Mouse (Mus musculus) CH12.LX (cell line): Measurements from ENCODE around the gene Gpm6b.

Experiments
- CTCF ChIP-seq, 2 experiments: IDR thresholded peaks in 1 of 2; conservative IDR thresholded peaks in 1 of 2; 2 replicates each; pipeline ENCODE4 v1.5.1; 2011 to 2012; ENCODE audit warnings: low read depth in 2 of 2, low read length in 2 of 2, improper control_type of control experiment in 1 of 2, inconsistent platforms in 1 of 2, mild to moderate bottlenecking in 1 of 2, moderate library complexity in 1 of 2
- EP300 ChIP-seq: IDR thresholded peaks from 2 replicates; pipeline ENCODE4 v1.6.1; 2011; ENCODE audit warnings: low read length, improper control_type of control experiment
- POLR2AphosphoS2 ChIP-seq: IDR thresholded peaks from 2 replicates; pipeline ENCODE4 v1.6.1; 2011; ENCODE audit warnings: low read depth, low read length, improper control_type of control experiment
- ZC3H11A ChIP-seq: IDR thresholded peaks from 2 replicates; pipeline ENCODE4 v1.6.1; 2012; ENCODE audit warnings: low read depth, mild to moderate bottlenecking, inconsistent platforms, low read length, improper control_type of control experiment

GRCm38 (mm10) chrX:166351790-166352189, 113.1 kb downstream of the Gpm6b start:
- TF ChIP-seq ZC3H11A (peak; percentile 67), POLR2AphosphoS2 (no peak), EP300 (no peak), CTCF (conservative IDR thresholded peaks at IDR 0.05 in 1 of 2, IDR thresholded peaks at IDR 0.05 in 1 of 2; ENCODE audit: low read depth in 2 of 2, low read length in 2 of 2) (peak; percentile 33 to 91)
